Mouse (Mus musculus) forebrain, embryonic 16.5 days (tissue): ENCODE measurements around the gene Notch1. TPM values are rescaled to one million over a fixed set of nuclear protein-coding genes. Genes with fewer than 3 reads are reported as not detected.

Experiments
- ATAC-seq: fragments of 200-750 bp; cut with Nextera tagmentation; 2 replicates; pipeline ENCODE4 v1.8.0; 2017; ENCODE audit warnings: mild to moderate bottlenecking, moderate library complexity
- H3K27ac ChIP-seq: fragments of 300-500 bp; sonication (generic); 2 replicates; pipeline ENCODE4 v1.5.1; 2014; ENCODE audit warnings: low read length, control low read depth
- H3K27me3 ChIP-seq: fragments of 300-500 bp; sonication (generic); replicated peaks from 2 replicates; pipeline ENCODE4 v1.6.1; 2014; ENCODE audit warnings: low read length; ENCODE audit not compliant: control insufficient read depth, insufficient read depth
- H3K36me3 ChIP-seq: fragments of 300-500 bp; sonication (generic); 2 replicates; pipeline ENCODE4 v1.6.1; 2014; ENCODE audit not compliant: control insufficient read depth, insufficient read depth
- H3K4me1 ChIP-seq: fragments of 300-500 bp; sonication (generic); replicated peaks from 2 replicates; pipeline ENCODE4 v1.6.1; 2014; ENCODE audit warnings: low read length; ENCODE audit not compliant: control insufficient read depth, insufficient read depth
- H3K4me2 ChIP-seq: fragments of 300-500 bp; sonication (generic); 2 replicates; pipeline ENCODE4 v1.6.1; 2014; ENCODE audit warnings: mild to moderate bottlenecking, low read length, control low read depth
- H3K4me3 ChIP-seq: fragments of 300-500 bp; sonication (generic); replicated peaks from 2 replicates; pipeline ENCODE4 v1.5.1; 2014; ENCODE audit warnings: mild to moderate bottlenecking, low read length, control low read depth
- H3K9ac ChIP-seq: fragments of 300-500 bp; sonication (generic); replicated peaks from 2 replicates; pipeline ENCODE4 v1.6.1; 2014; ENCODE audit warnings: low read depth, low read length, control low read depth
- H3K9me3 ChIP-seq: fragments of 300-500 bp; sonication (generic); 2 replicates; pipeline ENCODE4 v1.6.1; 2016; ENCODE audit warnings: low read length; ENCODE audit not compliant: control insufficient read depth
- WGBS: fragments of 180-500 bp; shearing (Covaris S2); extraction: QIAGEN DNeasy Blood & Tissue Kit; methylation state at CpG from one replicate; pipeline ENCODE4 v1.1.7; 2014; 5-methylcytosine and 5-hydroxymethylcytosine counted together
- polyA plus RNA-seq: library from polyadenylated mRNA; unstranded; fragments of >200 nt; fragmentation: Nextera tagmentation; extraction: Ambion mirVana; gene quantifications from 2 replicates; pipeline ENCODE4 v1.2.1, GENCODE M21; 2015

Gene Notch1
- polyA plus RNA-seq, result 20.2 and 23.6 TPM in 2 replicates

DNA sequence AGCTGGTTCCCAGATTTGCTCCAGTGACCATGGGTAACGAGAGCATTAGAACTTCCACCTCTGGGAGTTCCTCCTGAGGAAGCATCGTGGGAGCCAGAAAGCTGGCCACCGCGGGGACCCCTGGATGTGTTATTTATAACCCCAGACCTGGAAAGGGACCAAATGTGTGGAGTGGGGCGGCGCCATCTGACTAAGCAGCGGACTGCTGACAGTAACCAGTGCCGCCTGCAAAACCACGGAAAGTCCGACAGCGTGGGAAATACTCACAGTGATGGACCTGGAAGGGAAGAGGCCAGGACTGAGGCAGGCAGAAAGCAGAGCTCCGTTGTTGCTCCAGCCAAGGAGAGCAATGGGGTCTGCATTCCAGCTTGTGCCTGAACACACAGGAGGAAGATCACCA lies at the start of gene Notch1:
Gene Notch1, minus strand, starts transcription at position 389 of the 400 bp plus-strand sequence.
- ATAC-seq, result no peak
- peaks cover 4% of the 10 kb centered on the region; the same call in 1 of the 2 replicates for H3K4me1 ChIP-seq
- no peak within 1 kb of the TSS for H3K9ac ChIP-seq
- H3K27ac ChIP-seq, result 0 out of 2 replicates have a peak within 1 kb of the TSS, but pooled peaks have one; percentile 3
- no peaks in the 10 kb centered on the region for H3K9me3 ChIP-seq
- H3K4me2 ChIP-seq, result no peak within 1 kb of the TSS
- no peaks in the 10 kb centered on the region for H3K36me3 ChIP-seq
- H3K4me3 ChIP-seq, result no peak within 1 kb of the TSS
- no peaks in the 10 kb centered on the region for H3K27me3 ChIP-seq
- WGBS, result 33% methylated on average over 12 of the region's 12 CpGs

DNA sequence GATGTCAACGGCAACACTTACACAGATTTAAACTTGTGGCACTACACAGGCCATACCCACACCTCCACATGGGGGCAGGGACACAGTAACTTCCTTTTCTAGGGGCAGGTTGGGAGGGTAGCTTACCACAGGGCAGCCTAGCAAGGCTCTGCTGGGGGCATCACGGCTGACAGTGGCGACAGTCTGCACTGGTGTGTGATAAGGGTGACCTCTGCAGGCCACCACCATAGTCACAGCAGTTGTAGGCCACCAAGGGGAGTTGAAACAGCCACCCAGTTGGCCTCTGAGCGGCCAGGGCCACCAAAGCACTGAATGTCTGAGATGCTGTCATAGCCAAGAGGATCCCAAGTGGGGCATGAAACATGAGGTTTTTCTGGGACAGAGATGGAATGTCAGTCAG lies 49.8 kb upstream of the Notch1 start:
- WGBS, result 17% methylated on average over 4 of the region's 4 CpGs
- Histone ChIP-seq H3K27me3 (no peaks in the 10 kb centered on the region), H3K4me2 (no peak overlapping the region), H3K27ac (no peak overlapping the region), H3K4me3 (no peak overlapping the region), H3K36me3 (no peaks in the 10 kb centered on the region), H3K9ac (no peak overlapping the region), H3K9me3 (no peaks in the 10 kb centered on the region), H3K4me1 (0 out of 2 replicates have a peak, but pooled peaks cover 3% of the 10 kb centered on the region)
- no peak; the same call in 1 of the 2 replicates for ATAC-seq

DNA sequence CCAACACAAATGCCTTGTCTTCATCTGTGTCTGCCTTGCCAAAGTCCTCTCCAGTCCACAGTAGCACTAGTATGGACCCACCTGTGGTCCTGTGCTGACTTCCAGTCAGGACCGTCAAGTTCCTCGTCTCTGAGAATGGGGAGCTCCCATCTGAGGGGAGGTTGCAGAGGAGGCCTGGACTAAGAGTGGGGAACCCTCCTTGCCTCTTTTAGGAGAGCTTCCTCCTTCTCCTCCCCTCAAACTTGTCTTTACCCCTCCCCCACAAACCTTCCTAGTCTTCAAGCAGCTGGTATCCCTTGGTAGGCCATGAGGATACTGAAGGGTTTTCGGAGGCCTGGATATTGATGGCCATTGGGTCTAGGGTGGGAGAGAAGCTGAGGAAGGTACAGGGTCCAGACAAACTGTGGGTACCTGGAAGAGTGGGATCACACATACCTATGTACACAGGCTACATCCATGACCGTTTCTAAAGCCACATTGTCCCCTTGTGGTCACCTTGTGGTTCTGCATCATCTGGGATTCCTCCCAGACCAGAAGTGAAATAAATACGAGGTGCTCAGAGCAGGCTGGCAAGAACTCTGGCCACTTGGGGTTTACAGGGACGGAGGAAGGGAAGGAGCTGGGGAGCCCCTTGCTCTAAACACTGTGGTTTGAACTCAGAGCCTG lies 45.0 kb upstream of the Notch1 start:
- H3K27me3 ChIP-seq, result no peaks in the 10 kb centered on the region
- H3K36me3 ChIP-seq, result no peaks in the 10 kb centered on the region
- H3K4me3 ChIP-seq, result no peak overlapping the region
- H3K9ac ChIP-seq, result no peak overlapping the region
- H3K4me1 ChIP-seq, result 0 out of 2 replicates have a peak, but pooled peaks cover 6% of the 10 kb centered on the region
- ATAC-seq, result peak; percentile 75; the same call in 1 of the 2 replicates
- H3K9me3 ChIP-seq, result no peaks in the 10 kb centered on the region
- H3K4me2 ChIP-seq, result no peak overlapping the region
- H3K27ac ChIP-seq, result no peak overlapping the region
- WGBS, result 38% methylated on average over 6 of the region's 6 CpGs

DNA sequence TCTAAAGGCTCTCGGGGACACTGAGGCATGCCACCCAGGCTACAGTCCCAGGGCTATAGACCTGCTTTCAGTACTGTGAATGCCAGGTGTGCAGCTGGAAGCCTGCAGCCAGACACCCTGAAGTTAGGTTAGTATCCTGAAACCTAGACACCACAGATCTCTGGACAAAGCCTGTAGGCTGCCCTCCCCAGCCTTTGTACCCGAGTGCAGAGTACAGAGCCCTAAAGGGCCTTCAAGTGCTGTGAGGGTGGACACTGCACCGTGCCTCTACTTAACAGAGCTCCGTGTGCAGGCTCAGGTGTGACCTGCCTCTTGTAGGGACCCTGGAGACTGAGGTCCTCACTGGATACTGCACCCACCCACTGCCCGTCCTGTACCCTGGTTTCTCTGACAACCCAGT lies 44.0 kb upstream of the Notch1 start:
- Histone ChIP-seq H3K4me2 (no peak overlapping the region), H3K27ac (no peak overlapping the region), H3K9me3 (no peaks in the 10 kb centered on the region), H3K4me3 (no peak overlapping the region), H3K9ac (no peak overlapping the region), H3K36me3 (no peaks in the 10 kb centered on the region), H3K27me3 (no peaks in the 10 kb centered on the region), H3K4me1 (0 out of 2 replicates have a peak, but pooled peaks cover 6% of the 10 kb centered on the region)
- no peak for ATAC-seq
- 75% methylated on average over 5 of the region's 5 CpGs for WGBS

DNA sequence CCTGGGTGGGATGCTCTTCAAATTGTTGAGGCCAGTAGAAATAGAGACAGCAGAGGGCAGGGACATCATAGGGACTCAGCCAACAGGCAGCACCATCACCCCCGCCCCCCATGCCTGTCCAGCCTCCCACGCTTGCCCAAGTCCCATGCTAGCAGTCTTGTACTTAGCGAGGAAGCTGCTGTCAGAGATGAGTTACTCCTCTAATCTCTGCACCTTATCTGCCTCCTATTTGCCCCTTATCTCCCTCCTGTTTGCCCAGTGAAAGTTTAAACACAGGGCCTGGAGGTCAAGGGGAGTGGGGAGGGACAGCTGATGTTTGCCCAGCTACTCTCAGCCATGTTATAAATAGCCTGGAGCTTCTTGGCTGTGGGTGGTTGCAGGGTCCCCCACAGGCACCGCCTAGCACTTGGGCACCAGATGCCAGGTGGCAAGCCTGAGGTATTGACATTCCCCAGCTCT lies 40.1 kb upstream of the Notch1 start:
- Histone ChIP-seq H3K27ac (no peak overlapping the region), H3K9me3 (no peaks in the 10 kb centered on the region), H3K4me3 (no peak overlapping the region), H3K9ac (no peak overlapping the region), H3K4me1 (0 out of 2 replicates have a peak, but pooled peaks cover 3% of the 10 kb centered on the region), H3K4me2 (no peak overlapping the region), H3K27me3 (no peaks in the 10 kb centered on the region), H3K36me3 (no peaks in the 10 kb centered on the region)
- WGBS, result 74% methylated on average over 4 of the region's 4 CpGs
- no peak for ATAC-seq

DNA sequence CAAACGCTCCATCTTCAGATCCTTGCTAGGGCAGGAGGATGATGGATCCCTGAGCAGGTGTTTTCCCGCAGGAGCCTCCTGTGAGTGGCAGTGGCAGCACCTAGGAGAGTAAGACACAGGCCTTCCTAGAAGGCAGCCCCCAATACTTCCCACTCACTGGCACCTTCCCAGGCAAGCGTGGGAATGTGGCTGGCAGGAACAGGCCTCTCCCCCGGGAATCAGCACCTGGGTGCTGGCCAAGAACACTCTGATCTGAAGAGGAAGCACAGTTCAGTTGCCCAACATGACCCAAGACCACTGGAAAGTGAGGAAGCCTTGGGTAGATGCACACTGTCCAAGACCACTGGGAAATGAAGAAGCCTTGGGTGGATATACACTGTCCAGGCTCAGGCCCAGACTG lies 38.6 kb upstream of the Notch1 start:
- 83% methylated on average over 4 of the region's 4 CpGs for WGBS
- Histone ChIP-seq H3K4me1 (peaks cover 4% of the 10 kb centered on the region; the same call in 1 of the 2 replicates), H3K27me3 (no peaks in the 10 kb centered on the region), H3K4me2 (no peak overlapping the region), H3K4me3 (no peak overlapping the region), H3K9ac (no peak overlapping the region), H3K9me3 (no peaks in the 10 kb centered on the region), H3K27ac (no peak overlapping the region), H3K36me3 (no peaks in the 10 kb centered on the region)
- ATAC-seq, result no peak

DNA sequence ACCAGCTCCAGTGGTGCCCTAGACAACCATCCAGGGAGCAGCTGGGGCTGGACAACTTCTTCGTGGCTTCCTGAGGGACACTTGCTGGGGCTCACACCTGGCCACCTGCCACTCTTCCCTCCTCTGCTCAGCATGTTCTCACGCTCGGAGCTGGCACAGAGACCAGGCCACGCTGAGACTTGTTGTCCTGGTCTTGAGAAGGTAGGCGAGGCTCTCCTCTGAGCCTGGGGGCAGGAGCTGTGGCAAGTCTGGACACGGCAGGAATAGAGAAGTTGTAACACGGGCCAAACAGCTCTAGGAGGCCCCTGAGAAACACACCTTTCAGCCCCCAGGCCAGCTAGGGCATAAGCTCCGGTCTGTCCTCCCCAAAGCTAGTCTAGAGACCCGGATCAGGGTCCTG lies 37.4 kb upstream of the Notch1 start:
- no peak overlapping the region for H3K9ac ChIP-seq
- H3K4me1 ChIP-seq, result peaks cover 4% of the 10 kb centered on the region; the same call in 1 of the 2 replicates
- H3K9me3 ChIP-seq, result no peaks in the 10 kb centered on the region
- no peak for ATAC-seq
- 81% methylated on average over 9 of the region's 9 CpGs for WGBS
- H3K4me2 ChIP-seq, result no peak overlapping the region
- H3K4me3 ChIP-seq, result no peak overlapping the region
- no peaks in the 10 kb centered on the region for H3K27me3 ChIP-seq
- no peak overlapping the region for H3K27ac ChIP-seq
- no peaks in the 10 kb centered on the region for H3K36me3 ChIP-seq

DNA sequence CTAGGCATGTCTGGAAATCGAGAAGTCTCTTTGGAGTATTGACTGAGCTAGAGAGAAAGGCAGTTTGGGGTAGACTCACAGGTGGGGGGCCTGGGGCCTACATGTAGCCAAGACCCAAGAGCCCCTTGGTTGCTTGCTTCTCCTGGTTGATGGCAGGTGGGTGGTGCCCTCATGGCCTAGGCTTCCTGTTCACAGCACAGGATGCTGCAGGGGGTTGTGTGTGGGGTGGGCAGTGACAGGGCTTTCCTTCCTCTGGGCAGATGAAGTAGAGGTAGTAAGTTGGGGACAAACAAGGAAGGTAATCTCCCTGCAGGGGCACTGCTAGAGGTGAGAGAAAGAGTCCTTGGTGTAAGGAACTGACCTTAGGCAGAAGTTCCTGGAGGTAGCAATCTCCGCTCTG lies 35.6 kb upstream of the Notch1 start:
- Histone ChIP-seq H3K36me3 (no peaks in the 10 kb centered on the region), H3K27me3 (no peaks in the 10 kb centered on the region), H3K4me3 (no peak overlapping the region), H3K27ac (no peak overlapping the region), H3K9ac (no peak overlapping the region), H3K4me2 (no peak overlapping the region), H3K4me1 (peaks cover 4% of the 10 kb centered on the region; the same call in 1 of the 2 replicates), H3K9me3 (no peaks in the 10 kb centered on the region)
- ATAC-seq, result no peak
- 90% methylated on average over 2 of the region's 2 CpGs for WGBS

DNA sequence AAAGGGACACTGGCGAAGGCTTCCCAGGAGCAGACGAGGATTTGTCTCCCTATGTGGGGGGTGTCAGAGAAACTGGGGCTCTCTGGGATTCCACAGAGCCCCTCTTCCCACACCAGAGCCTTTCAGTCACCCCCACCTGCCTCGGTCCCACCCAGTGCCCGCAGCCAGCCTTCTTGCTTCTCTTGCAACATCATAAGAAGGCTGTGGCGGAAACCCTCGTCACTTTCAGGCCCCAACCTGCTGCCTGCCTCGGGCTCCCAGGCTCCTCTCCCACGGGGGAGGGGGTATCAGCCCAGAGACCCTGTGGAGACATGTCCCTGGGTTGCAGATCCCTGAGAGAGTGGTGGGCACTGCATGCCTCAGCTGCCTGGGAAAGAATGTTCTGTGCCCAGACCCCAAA lies 35.0 kb upstream of the Notch1 start:
- 77% methylated on average over 8 of the region's 8 CpGs for WGBS
- Histone ChIP-seq H3K4me2 (no peak overlapping the region), H3K4me3 (no peak overlapping the region), H3K27ac (no peak overlapping the region), H3K9me3 (no peaks in the 10 kb centered on the region), H3K4me1 (peaks cover 4% of the 10 kb centered on the region; the same call in 1 of the 2 replicates), H3K36me3 (no peaks in the 10 kb centered on the region), H3K27me3 (no peaks in the 10 kb centered on the region), H3K9ac (no peak overlapping the region)
- no peak for ATAC-seq
